Mouse (Mus musculus) CH12.LX (cell line): ENCODE results near the gene Spag6l.

ENCODE experiments used
- CTCF ChIP-seq, 2 experiments: IDR thresholded peaks in 1 of 2; conservative IDR thresholded peaks in 1 of 2; 2 replicates each; pipeline ENCODE4 v1.5.1; 2011 to 2012; ENCODE audit warnings: low read depth in 2 of 2, low read length in 2 of 2, improper control_type of control experiment in 1 of 2, inconsistent platforms in 1 of 2, mild to moderate bottlenecking in 1 of 2, moderate library complexity in 1 of 2
- EP300 ChIP-seq: IDR thresholded peaks from 2 replicates; pipeline ENCODE4 v1.6.1; 2011; ENCODE audit warnings: low read length, improper control_type of control experiment
- MAZ ChIP-seq: IDR thresholded peaks from 2 replicates; pipeline ENCODE4 v1.6.1; 2012; ENCODE audit warnings: low read depth, mild to moderate bottlenecking, inconsistent platforms, low read length, improper control_type of control experiment, moderate library complexity
- TCF12 ChIP-seq: IDR thresholded peaks from 2 replicates; pipeline ENCODE4 v1.6.1; 2014; ENCODE audit warnings: low read depth, mild to moderate bottlenecking, inconsistent platforms, low read length, improper control_type of control experiment
- USF1 ChIP-seq: IDR thresholded peaks from 2 replicates; pipeline ENCODE4 v1.6.1; 2014; ENCODE audit warnings: low read depth, mild to moderate bottlenecking, inconsistent platforms, low read length, improper control_type of control experiment

DNA sequence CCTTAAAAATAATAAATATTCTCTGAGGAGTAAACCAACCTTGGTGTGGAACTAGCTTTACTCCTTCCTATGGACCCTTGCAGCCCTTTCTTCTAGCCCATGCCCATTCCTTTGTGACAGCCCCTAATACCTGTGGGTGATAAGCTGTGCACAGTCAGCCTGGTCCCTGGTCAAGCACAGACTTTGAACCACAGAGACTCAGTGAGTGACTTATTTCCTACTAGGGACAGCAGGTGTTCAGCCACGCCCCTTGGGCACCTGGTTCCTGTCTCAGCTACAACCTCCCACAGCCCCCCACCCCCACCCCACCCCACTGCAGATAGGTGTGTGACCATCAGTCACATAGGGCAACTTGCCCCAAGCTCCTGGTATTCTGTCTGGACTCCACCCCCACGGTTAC lies 22.9 kb downstream of the Spag6l start:
- no peak for TF ChIP-seq TCF12
- TF ChIP-seq EP300, result no peak
- TF ChIP-seq MAZ, result no peak
- no peak for TF ChIP-seq CTCF (conservative IDR thresholded peaks at IDR 0.05 in 1 of 2, IDR thresholded peaks at IDR 0.05 in 1 of 2; ENCODE audit: low read depth in 2 of 2, low read length in 2 of 2)
- TF ChIP-seq USF1, result no peak
